ENCODE assay signal across 8 mouse cellular contexts in genomic region chr1:151570981-151571837, GRCm38 (mm10). TPM values are rescaled to one million over a fixed set of nuclear protein-coding genes. Genes with fewer than 3 reads are reported as not detected.
DNase-seq lines count a peak whose midpoint lies in the region; ATAC-seq and TF ChIP-seq lines count a peak whose summit lies in the region.

TSS of gene Fam129a (plus strand) at chr1:151571186.

- DNase-seq in Muller cell, postnatal 12 days (ENCODE audit: inconsistent ontology term): peak; percentile 26
- DNase-seq in cerebellum, postnatal 14 days: peak; percentile 20 to 32
- DNase-seq in gastrocnemius, postnatal 10 days: peak; percentile 63
- peak; percentile 5 for DNase-seq in limb, embryonic 14.5 days (ENCODE audit: low spot score)
- peak; percentile 26 for DNase-seq in splenic B cell, adult 2 months (ENCODE audit: low read depth, low spot score)
- no peak for DNase-seq in frontal cortex, postnatal 36 days (ENCODE audit: low spot score in 2 of 2)

- no peak within 1 kb of the TSS for H3K27ac ChIP-seq in hindbrain, embryonic 15.5 days (replicated peaks)
- H3K27ac ChIP-seq in limb, embryonic 14.5 days (replicated peaks; ENCODE audit: low read depth, low read length): no peak within 1 kb of the TSS
- H3K27ac ChIP-seq in midbrain, embryonic 13.5 days: no peak within 1 kb of the TSS

- no peaks in the 10 kb centered on the region for H3K36me3 ChIP-seq in hindbrain, embryonic 15.5 days
- no peaks in the 10 kb centered on the region for H3K36me3 ChIP-seq in limb, embryonic 14.5 days (ENCODE audit: control insufficient read depth, insufficient read depth, low read length)
- H3K36me3 ChIP-seq in midbrain, embryonic 13.5 days: no peaks in the 10 kb centered on the region
- H3K36me3 ChIP-seq in splenic B cell, adult 2 months (ENCODE audit: control insufficient read depth, insufficient read depth, low read length, poor library complexity, severe bottlenecking): no peaks in the 10 kb centered on the region

- peaks cover 8% of the 10 kb centered on the region for H3K4me1 ChIP-seq in hindbrain, embryonic 15.5 days (replicated peaks)
- H3K4me1 ChIP-seq in limb, embryonic 14.5 days (ENCODE audit: control insufficient read depth, insufficient read depth, low read length): peaks cover 15% of the 10 kb centered on the region
- peaks cover 9% of the 10 kb centered on the region for H3K4me1 ChIP-seq in midbrain, embryonic 13.5 days (replicated peaks)

- no peaks in the 10 kb centered on the region for H3K9me3 ChIP-seq in hindbrain, embryonic 15.5 days
- no peaks in the 10 kb centered on the region for H3K9me3 ChIP-seq in limb, embryonic 14.5 days (ENCODE audit: control insufficient read depth, low read length)
- H3K9me3 ChIP-seq in midbrain, embryonic 13.5 days: no peaks in the 10 kb centered on the region

- H3K4me2 ChIP-seq in hindbrain, embryonic 15.5 days: peak within 1 kb of the TSS; percentile 64
- H3K4me2 ChIP-seq in limb, embryonic 14.5 days (replicated peaks; ENCODE audit: low read depth, low read length, severe bottlenecking): peak within 1 kb of the TSS; percentile 82
- H3K4me2 ChIP-seq in midbrain, embryonic 13.5 days (replicated peaks): peak within 1 kb of the TSS; percentile 65

- 5% methylated on average over 46 of the region's 46 CpGs for WGBS in hindbrain, embryonic 15.5 days
- WGBS in limb, embryonic 14.5 days: 2% methylated on average over 45 of the region's 46 CpGs
- 5% methylated on average over 46 of the region's 46 CpGs for WGBS in midbrain, embryonic 13.5 days

- ATAC-seq in hindbrain, embryonic 15.5 days (ENCODE audit: low FRiP score, low read depth): peak; percentile 65
- ATAC-seq in limb, embryonic 14.5 days (ENCODE audit: low FRiP score, low read depth): peak; percentile 61
- peak; percentile 69; the same call in 1 of the 2 replicates for ATAC-seq in midbrain, embryonic 13.5 days

- peak within 1 kb of the TSS; percentile 35 for H3K4me3 ChIP-seq in hindbrain, embryonic 15.5 days
- peak within 1 kb of the TSS; percentile 51 for H3K4me3 ChIP-seq in limb, embryonic 14.5 days (replicated peaks; ENCODE audit: low read length)
- peak within 1 kb of the TSS; percentile 42 for H3K4me3 ChIP-seq in midbrain, embryonic 13.5 days (replicated peaks)

- TF ChIP-seq POLR2A in limb, embryonic 14.5 days (IDR thresholded peaks at IDR 0.05; ENCODE audit: borderline replicate concordance, extremely low read depth, insufficient read depth, insufficient read length): no peak

- peak within 1 kb of the TSS; percentile 17; the same call in 1 of the 2 replicates for H3K9ac ChIP-seq in hindbrain, embryonic 15.5 days
- H3K9ac ChIP-seq in limb, embryonic 14.5 days (ENCODE audit: low read depth, low read length, severe bottlenecking): peak within 1 kb of the TSS; percentile 64
- peak within 1 kb of the TSS; percentile 48; the same call in 1 of the 2 replicates for H3K9ac ChIP-seq in midbrain, embryonic 13.5 days (replicated peaks)

- H3K27me3 ChIP-seq in hindbrain, embryonic 15.5 days: peaks cover 19% of the 10 kb centered on the region
- peaks cover 5% of the 10 kb centered on the region; the same call in 1 of the 2 replicates for H3K27me3 ChIP-seq in limb, embryonic 14.5 days (ENCODE audit: control insufficient read depth, insufficient read depth, low read length)
- H3K27me3 ChIP-seq in midbrain, embryonic 13.5 days: peaks cover 32% of the 10 kb centered on the region
- H3K27me3 ChIP-seq in splenic B cell, adult 2 months (ENCODE audit: control insufficient read depth, insufficient read depth, low read length, poor library complexity, severe bottlenecking): no peaks in the 10 kb centered on the region

RNA-seq across cellular contexts. Expression of gene Fam129a, which starts in this region (rescaled TPM):
- total RNA-seq in gastrocnemius, postnatal 10 days (2021): 10 to 100 TPM; 35.8 to 45.5 TPM
- polyA plus RNA-seq in hindbrain, embryonic 15.5 days (2015; fragmentation: Nextera tagmentation; extraction: Ambion mirVana): 0.94 and 0.96 TPM in 2 replicates
- polyA plus RNA-seq in limb, embryonic 14.5 days (2012; rRNA removed): 9.8 and 11.1 TPM in 2 replicates
- polyA plus RNA-seq in limb, embryonic 14.5 days (2014; fragmentation: Nextera tagmentation; extraction: Ambion mirVana): 13.9 and 14.7 TPM in 2 replicates
- polyA plus RNA-seq in midbrain, embryonic 13.5 days (2015; fragmentation: Nextera tagmentation; extraction: Ambion mirVana): 0.68 and 0.78 TPM in 2 replicates

Comparison
In these comparisons a context has a peak if more than half of its experiments do, and no peak if none do; other contexts are left out.
1. Peak in ATAC-seq, H3K4me3 ChIP-seq, H3K9ac ChIP-seq and H3K4me2 ChIP-seq in hindbrain, embryonic 15.5 days; RNA of the gene not detected or under 1 TPM.
2. Peak in ATAC-seq, H3K4me3 ChIP-seq, H3K9ac ChIP-seq and H3K4me2 ChIP-seq in midbrain, embryonic 13.5 days; RNA of the gene not detected or under 1 TPM.
3. DNase-seq: peak in Muller cell, postnatal 12 days (single experiment), cerebellum, postnatal 14 days (2 of 2), gastrocnemius, postnatal 10 days (single experiment), limb, embryonic 14.5 days (single experiment) and splenic B cell, adult 2 months (single experiment); none in frontal cortex, postnatal 36 days (0 of 2).
4. Peak in every context shown above with its lines, with median percentiles within 50 percentile points of each other: ATAC-seq, H3K4me2 ChIP-seq, H3K4me3 ChIP-seq and H3K9ac ChIP-seq.